Mouse (Mus musculus) embryonic facial prominence, embryonic 11.5 days (tissue): ENCODE measurements at regions not wholly inside any gene's neighbourhood (a gene's known extent, or its start where the extent isn't known, plus 50 kb on each side); places are given as distances from the start of the nearest gene placed in this dataset.

Source experiments
- ATAC-seq: fragments of 200-750 bp; cut with Nextera tagmentation; replicated peaks from 2 replicates; pipeline ENCODE4 v1.8.0; 2017; ENCODE audit warnings: low read depth; ENCODE audit not compliant: insufficient number of reproducible peaks, low FRiP score, low TSS enrichment
- DNase-seq: peaks from one replicate; pipeline ENCODE4 v3.0.0-alpha.2; 2015; ENCODE audit warnings: low spot score
- H3K27ac ChIP-seq: fragments of 300-500 bp; sonication (generic); replicated peaks from 2 replicates; pipeline ENCODE4 v1.5.1; 2014; ENCODE audit warnings: mild to moderate bottlenecking, low read depth, low read length, control low read depth
- H3K27me3 ChIP-seq: fragments of 300-500 bp; sonication (generic); 2 replicates; pipeline ENCODE4 v1.6.1; 2014; ENCODE audit warnings: mild to moderate bottlenecking, low read length, moderate library complexity, mixed read lengths; ENCODE audit not compliant: control insufficient read depth, insufficient read depth
- H3K36me3 ChIP-seq: fragments of 300-500 bp; sonication (generic); replicated peaks from 2 replicates; pipeline ENCODE4 v1.6.1; 2014; ENCODE audit warnings: low read depth, mild to moderate bottlenecking, low read length, moderate library complexity, mixed read lengths; ENCODE audit not compliant: control insufficient read depth, insufficient read depth
- H3K4me1 ChIP-seq: fragments of 300-500 bp; sonication (generic); 2 replicates; pipeline ENCODE4 v1.6.1; 2014; ENCODE audit warnings: low read length, mixed read lengths; ENCODE audit not compliant: control insufficient read depth, insufficient read depth
- H3K4me2 ChIP-seq: fragments of 300-500 bp; sonication (generic); 2 replicates; pipeline ENCODE4 v1.6.1; 2014; ENCODE audit warnings: low read depth, mild to moderate bottlenecking, control low read depth, low read length, moderate library complexity
- H3K4me3 ChIP-seq: fragments of 300-500 bp; sonication (generic); 2 replicates; pipeline ENCODE4 v1.5.1; 2014; ENCODE audit warnings: low read depth, low read length, control low read depth
- H3K9ac ChIP-seq: fragments of 300-500 bp; sonication (generic); replicated peaks from 2 replicates; pipeline ENCODE4 v1.6.1; 2014; ENCODE audit warnings: mild to moderate bottlenecking, control low read depth, low read length
- H3K9me3 ChIP-seq: fragments of 300-500 bp; sonication (generic); replicated peaks from 2 replicates; pipeline ENCODE4 v1.6.1; 2016; ENCODE audit warnings: mild to moderate bottlenecking, low read length, inconsistent platforms, mixed read lengths; ENCODE audit not compliant: control insufficient read depth
- WGBS: fragments of 180-500 bp; shearing (Covaris S2); extraction: QIAGEN DNeasy Blood & Tissue Kit; methylation state at CpG from one replicate; pipeline ENCODE4 v1.1.7; 2014; 5-methylcytosine and 5-hydroxymethylcytosine counted together

DNA sequence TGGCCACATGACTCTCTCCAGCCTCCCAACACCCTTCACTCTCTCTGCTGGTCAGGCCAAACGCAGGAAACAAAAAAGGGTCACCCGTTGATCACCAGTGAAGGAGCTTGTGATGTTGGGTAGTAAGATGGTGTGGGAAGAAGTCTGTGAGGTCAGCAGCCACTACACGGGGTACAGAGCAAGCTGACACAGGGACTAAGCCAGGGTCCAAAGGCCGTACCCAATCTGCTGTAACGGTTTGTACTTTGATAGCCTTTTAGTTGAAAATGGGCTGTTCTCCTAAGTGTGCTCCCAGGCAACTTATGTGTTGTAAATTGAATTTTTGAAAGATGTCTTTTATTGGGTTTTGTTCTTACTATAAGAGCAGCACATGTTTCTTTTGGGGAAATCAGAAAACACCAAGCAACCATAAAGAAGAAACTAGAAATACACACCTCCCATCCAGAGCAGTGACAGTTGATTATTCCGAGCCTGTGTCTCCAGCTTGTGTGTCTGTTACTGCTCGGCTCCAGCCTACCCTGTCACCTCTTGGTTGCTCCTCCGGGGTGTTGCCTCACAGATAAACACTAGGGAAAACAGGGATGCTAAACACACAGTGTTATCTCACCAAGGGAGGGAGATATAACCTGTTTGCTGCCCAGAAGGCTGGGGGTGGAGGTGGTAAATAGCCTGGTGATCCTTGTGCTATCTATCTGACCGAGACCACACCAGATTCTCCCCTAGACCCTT lies 158.4 kb upstream of the Usp24 start:
- Histone ChIP-seq H3K9ac (no peak overlapping the region), H3K4me3 (no peak overlapping the region), H3K27ac (no peak overlapping the region), H3K36me3 (no peaks in the 10 kb centered on the region), H3K9me3 (no peaks in the 10 kb centered on the region), H3K4me2 (no peak overlapping the region), H3K27me3 (no peaks in the 10 kb centered on the region), H3K4me1 (no peaks in the 10 kb centered on the region)
- ATAC-seq (no peak), DNase-seq (no peak)
- 84% methylated on average over 9 of the region's 9 CpGs for WGBS

DNA sequence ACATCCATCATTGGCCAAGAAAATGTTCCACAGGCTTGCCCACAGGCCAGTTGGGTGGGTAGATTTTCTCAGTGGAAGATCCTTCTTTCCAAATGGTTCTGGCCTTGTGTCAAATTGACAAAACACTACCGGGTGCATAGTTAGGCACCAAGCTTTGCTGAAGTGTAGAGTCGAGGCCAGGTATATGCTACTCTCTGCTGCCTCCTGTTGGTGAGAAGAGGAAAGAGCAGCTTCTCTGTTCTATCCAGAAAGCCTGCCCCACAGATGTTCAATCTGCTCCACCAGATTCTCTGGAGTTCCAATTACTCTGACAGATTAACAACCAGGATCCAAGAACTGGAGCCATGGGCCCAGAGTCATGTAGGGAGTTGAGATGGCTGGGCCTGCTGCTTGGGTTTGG lies 154.4 kb upstream of the Usp24 start:
- H3K27ac ChIP-seq: no peak overlapping the region
- WGBS: 52% methylated on average over 2 of the region's 2 CpGs

DNA sequence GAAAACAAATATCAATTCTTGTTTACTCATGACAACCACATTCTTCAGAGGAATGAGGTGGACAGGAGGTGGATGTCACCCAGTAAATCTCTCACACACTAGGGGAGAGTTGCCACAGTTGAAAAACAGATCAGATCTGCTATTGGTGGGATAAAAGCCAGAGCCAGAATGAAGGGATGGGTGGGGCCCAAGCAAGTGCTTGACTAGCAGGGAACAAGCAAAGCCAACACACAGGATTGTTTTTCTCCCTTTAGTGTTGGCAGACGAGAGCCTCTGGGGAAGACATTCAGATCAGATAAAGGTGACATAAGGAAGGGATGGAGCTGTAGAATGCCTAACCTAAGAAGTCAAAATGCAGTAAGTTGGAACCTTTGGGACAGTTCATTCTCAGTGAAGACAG lies 153.5 kb upstream of the Usp24 start:
- H3K4me2 ChIP-seq: no peak overlapping the region
- no peak overlapping the region for H3K27ac ChIP-seq
- WGBS: 62% methylated on average over 1 of the region's 1 CpGs
- no peaks in the 10 kb centered on the region for H3K4me1 ChIP-seq
- H3K27me3 ChIP-seq: no peaks in the 10 kb centered on the region
- no peak overlapping the region for H3K9ac ChIP-seq
- DNase-seq (no peak), ATAC-seq (no peak)
- no peak overlapping the region for H3K4me3 ChIP-seq
- H3K36me3 ChIP-seq: no peaks in the 10 kb centered on the region
- H3K9me3 ChIP-seq: no peaks in the 10 kb centered on the region

More for the DNA sequence above, 154.4 kb upstream of the Usp24 start:
- no peaks in the 10 kb centered on the region for H3K4me1 ChIP-seq
- no peaks in the 10 kb centered on the region for H3K9me3 ChIP-seq
- ATAC-seq: no peak
- no peaks in the 10 kb centered on the region for H3K27me3 ChIP-seq
- no peak overlapping the region for H3K9ac ChIP-seq
- H3K4me2 ChIP-seq: no peak overlapping the region
- H3K4me3 ChIP-seq: no peak overlapping the region
- H3K36me3 ChIP-seq: no peaks in the 10 kb centered on the region
- peak; percentile 47 for DNase-seq

DNA sequence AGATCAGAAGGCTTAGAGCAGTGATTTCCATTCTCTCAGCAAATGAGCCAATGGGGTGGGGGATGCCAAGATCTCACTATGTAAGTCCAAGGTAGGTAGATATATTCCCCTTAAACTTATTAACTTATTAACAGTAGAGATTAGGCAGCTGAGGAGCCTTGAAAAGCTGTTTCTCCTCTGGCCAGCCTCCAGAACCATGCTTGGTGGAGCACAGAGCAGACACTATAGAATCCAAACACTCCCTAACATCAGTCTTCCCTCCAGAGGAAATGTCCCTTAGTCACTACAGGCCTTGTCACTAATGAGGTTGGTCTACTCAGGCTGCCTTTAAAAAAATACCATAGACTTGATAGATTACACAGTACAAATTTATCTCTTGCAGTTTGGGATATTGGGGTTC lies 152.8 kb upstream of the Usp24 start:
- Histone ChIP-seq H3K4me3 (no peak overlapping the region), H3K36me3 (no peaks in the 10 kb centered on the region), H3K4me2 (no peak overlapping the region), H3K27ac (no peak overlapping the region), H3K27me3 (no peaks in the 10 kb centered on the region), H3K4me1 (no peaks in the 10 kb centered on the region), H3K9me3 (no peaks in the 10 kb centered on the region), H3K9ac (no peak overlapping the region)
- ATAC-seq (no peak), DNase-seq (no peak)

DNA sequence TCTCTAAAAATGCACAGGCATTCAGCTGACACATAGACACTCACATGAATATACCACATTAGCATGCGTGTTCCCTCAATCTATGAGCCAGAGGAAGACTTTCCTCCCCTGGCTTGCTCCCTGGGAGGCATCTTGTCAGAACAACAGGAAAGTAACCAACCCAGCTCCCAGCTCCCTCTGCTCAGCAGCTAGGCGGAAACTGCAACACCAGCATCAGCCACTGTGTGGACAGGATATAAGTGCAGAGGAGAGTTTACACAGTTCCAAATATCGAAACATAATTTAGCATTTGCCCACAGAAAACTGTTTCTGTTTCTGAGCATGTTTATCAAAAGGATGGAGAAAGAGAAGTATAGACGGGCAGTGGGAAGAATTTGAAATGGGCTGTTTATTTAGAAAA lies 148.3 kb upstream of the Usp24 start:
- no peak for ATAC-seq
- no peaks in the 10 kb centered on the region for H3K36me3 ChIP-seq
- H3K27ac ChIP-seq: no peak overlapping the region
- H3K9me3 ChIP-seq: no peaks in the 10 kb centered on the region
- no peak overlapping the region for H3K9ac ChIP-seq
- no peaks in the 10 kb centered on the region for H3K4me1 ChIP-seq
- no peak for DNase-seq
- WGBS: 72% methylated on average over 4 of the region's 4 CpGs
- no peak overlapping the region for H3K4me2 ChIP-seq
- no peaks in the 10 kb centered on the region for H3K27me3 ChIP-seq
- H3K4me3 ChIP-seq: no peak overlapping the region

DNA sequence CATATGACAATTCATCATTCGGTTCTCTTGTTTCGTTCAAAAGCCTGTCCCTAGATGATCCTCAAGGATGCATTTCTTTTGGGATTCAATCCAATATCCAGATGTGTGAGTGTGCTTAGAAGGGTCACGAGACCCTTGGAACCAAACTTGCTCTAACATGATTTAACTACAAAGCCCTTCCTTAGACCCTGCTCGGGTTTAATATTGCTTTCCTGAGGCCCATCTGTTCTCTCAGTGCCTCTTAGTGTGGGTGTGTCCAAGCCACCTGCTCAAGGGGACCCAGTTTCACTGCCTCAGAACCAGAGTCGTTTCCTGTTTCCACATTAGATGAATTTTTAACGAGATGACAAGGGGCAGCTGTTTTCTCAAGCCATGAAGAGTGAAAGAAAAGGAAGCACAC lies 147.3 kb upstream of the Usp24 start:
- no peak overlapping the region for H3K27ac ChIP-seq
- no peak for DNase-seq
- no peaks in the 10 kb centered on the region for H3K9me3 ChIP-seq
- no peak for ATAC-seq
- H3K36me3 ChIP-seq: no peaks in the 10 kb centered on the region
- H3K4me1 ChIP-seq: no peaks in the 10 kb centered on the region
- 62% methylated on average over 6 of the region's 6 CpGs for WGBS
- H3K4me3 ChIP-seq: no peak overlapping the region
- no peak overlapping the region for H3K4me2 ChIP-seq
- H3K27me3 ChIP-seq: no peaks in the 10 kb centered on the region
- no peak overlapping the region for H3K9ac ChIP-seq

DNA sequence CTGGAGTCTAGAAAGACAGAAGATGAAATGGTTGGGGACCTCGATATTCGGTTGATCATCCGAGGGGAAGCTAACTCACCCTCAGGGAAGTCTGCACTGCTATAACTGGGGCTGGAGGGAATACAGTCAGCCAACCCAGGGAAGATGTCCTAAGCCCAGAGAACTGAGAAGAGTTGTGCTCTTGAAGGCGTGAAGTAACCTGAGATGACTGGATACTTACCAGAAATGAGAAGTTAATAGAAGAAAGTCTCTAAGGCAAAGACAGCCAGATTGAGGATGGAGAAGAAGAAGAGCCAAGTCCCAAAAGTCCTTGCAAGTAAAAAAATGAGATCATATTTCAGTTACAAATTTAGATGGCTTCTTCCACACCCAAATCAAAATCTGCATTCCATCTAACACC lies 146.5 kb upstream of the Usp24 start:
- Histone ChIP-seq H3K4me3 (no peak overlapping the region), H3K9ac (no peak overlapping the region), H3K4me2 (no peak overlapping the region), H3K4me1 (no peaks in the 10 kb centered on the region), H3K27ac (no peak overlapping the region), H3K36me3 (no peaks in the 10 kb centered on the region), H3K27me3 (no peaks in the 10 kb centered on the region), H3K9me3 (no peaks in the 10 kb centered on the region)
- DNase-seq (no peak), ATAC-seq (no peak)
- 90% methylated on average over 4 of the region's 4 CpGs for WGBS

DNA sequence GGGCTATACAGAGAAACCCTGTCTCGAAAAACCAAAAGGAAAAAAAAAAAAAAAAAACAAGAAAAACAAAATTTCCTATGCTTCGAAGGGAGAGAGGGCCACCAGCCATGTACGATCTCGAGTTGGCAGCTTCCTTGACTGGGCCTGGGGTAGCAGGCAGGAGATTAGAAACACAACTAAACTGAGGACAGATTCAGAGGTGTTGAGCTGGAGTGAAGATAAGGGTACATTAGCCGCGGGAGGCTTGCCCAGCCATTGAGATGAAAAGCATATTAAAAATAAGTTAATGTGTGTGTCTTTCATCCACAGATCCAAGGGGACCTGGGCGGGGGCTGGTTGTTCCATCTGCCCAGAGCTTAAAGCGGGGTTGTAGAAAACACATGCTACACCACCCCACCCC lies 145.3 kb upstream of the Usp24 start:
- H3K4me3 ChIP-seq: no peak overlapping the region
- DNase-seq (no peak), ATAC-seq (no peak)
- 85% methylated on average over 8 of the region's 8 CpGs for WGBS
- H3K9me3 ChIP-seq: no peaks in the 10 kb centered on the region
- H3K9ac ChIP-seq: no peak overlapping the region
- H3K27me3 ChIP-seq: no peaks in the 10 kb centered on the region
- H3K4me2 ChIP-seq: no peak overlapping the region
- no peaks in the 10 kb centered on the region for H3K36me3 ChIP-seq
- no peaks in the 10 kb centered on the region for H3K4me1 ChIP-seq
- no peak overlapping the region for H3K27ac ChIP-seq
